Mouse (Mus musculus): ENCODE measurements around the gene Prx. TPM values are rescaled to one million over a fixed set of nuclear protein-coding genes. Genes with fewer than 3 reads are reported as not detected.

Gene Prx
- polyA plus RNA-seq, 1 experiment from 2014 or later: 1.3 TPM

- Histone ChIP-seq H3K4me2 (ENCODE audit: low read depth, low read length, severe bottlenecking) (peak overlapping the region; percentile 55; the same call in 1 of the 2 replicates), H3K27me3 (ENCODE audit: control insufficient read depth, insufficient read depth, low read length) (no peaks in the 10 kb centered on the region), H3K4me3 (ENCODE audit: low read depth, low read length) (peak overlapping the region; percentile 40; the same call in 1 of the 2 replicates), H3K36me3 (ENCODE audit: control insufficient read depth, insufficient read depth, low read length) (no peaks in the 10 kb centered on the region), H3K27ac (ENCODE audit: low read depth, low read length) (no peak overlapping the region), H3K9me3 (ENCODE audit: control insufficient read depth, low read length) (no peaks in the 10 kb centered on the region), H3K4me1 (replicated peaks; ENCODE audit: control insufficient read depth, insufficient read depth, low read length) (no peaks in the 10 kb centered on the region; the same call in 1 of the 2 replicates), H3K9ac (ENCODE audit: low read length) (no peak overlapping the region)
- no peak for ATAC-seq (replicated peaks; ENCODE audit: low FRiP score)
- WGBS: 55% methylated on average over 9 of the region's 9 CpGs
- no peak for DNase-seq (ENCODE audit: low spot score)
These were observed 7.7 kb downstream of the Prx start for GRCm38 (mm10) chr7:27506765-27507370.

- Histone ChIP-seq H3K36me3 (ENCODE audit: control insufficient read depth, insufficient read depth, low read length) (no peaks in the 10 kb centered on the region), H3K9ac (ENCODE audit: low read length) (peak overlapping the region; percentile 60), H3K27ac (ENCODE audit: low read depth, low read length) (peak overlapping the region; percentile 89), H3K4me2 (ENCODE audit: low read depth, low read length, severe bottlenecking) (peak overlapping the region; percentile 55), H3K27me3 (ENCODE audit: control insufficient read depth, insufficient read depth, low read length) (no peaks in the 10 kb centered on the region), H3K9me3 (ENCODE audit: control insufficient read depth, low read length) (no peaks in the 10 kb centered on the region), H3K4me1 (replicated peaks; ENCODE audit: control insufficient read depth, insufficient read depth, low read length) (no peaks in the 10 kb centered on the region; the same call in 1 of the 2 replicates), H3K4me3 (ENCODE audit: low read depth, low read length) (peak overlapping the region; percentile 40)
- under 1% methylated on average over 50 of the region's 54 CpGs for WGBS
- ATAC-seq (replicated peaks; ENCODE audit: low FRiP score): peak; percentile 92
- DNase-seq (ENCODE audit: low spot score): peak; percentile 100
These were observed 8.9 kb downstream of the Prx start for GRCm38 (mm10) chr7:27507711-27508647.

- WGBS: 21% methylated on average over 6 of the region's 6 CpGs
- H3K27ac ChIP-seq (ENCODE audit: low read depth, low read length): no peak overlapping the region
- no peak overlapping the region for H3K9ac ChIP-seq (ENCODE audit: low read length)
- H3K4me1 ChIP-seq (replicated peaks; ENCODE audit: control insufficient read depth, insufficient read depth, low read length): no peaks in the 10 kb centered on the region; the same call in 1 of the 2 replicates
- H3K36me3 ChIP-seq (ENCODE audit: control insufficient read depth, insufficient read depth, low read length): no peaks in the 10 kb centered on the region
- ATAC-seq (replicated peaks; ENCODE audit: low FRiP score) (peak; percentile 37), DNase-seq (ENCODE audit: low spot score) (peak; percentile 68)
- H3K9me3 ChIP-seq (ENCODE audit: control insufficient read depth, low read length): no peaks in the 10 kb centered on the region
- peak overlapping the region; percentile 55 for H3K4me2 ChIP-seq (ENCODE audit: low read depth, low read length, severe bottlenecking)
- H3K4me3 ChIP-seq (ENCODE audit: low read depth, low read length): peak overlapping the region; percentile 40; the same call in 1 of the 2 replicates
- H3K27me3 ChIP-seq (ENCODE audit: control insufficient read depth, insufficient read depth, low read length): no peaks in the 10 kb centered on the region
These were observed 9.5 kb downstream of the Prx start for GRCm38 (mm10) chr7:27508648-27509005.

GRCm38 (mm10) chr7:27510809-27511208 lies 11.7 kb downstream of the Prx start:
- H3K4me2 ChIP-seq (ENCODE audit: low read depth, low read length, severe bottlenecking): no peak overlapping the region
- DNase-seq (ENCODE audit: low spot score) (no peak), ATAC-seq (replicated peaks; ENCODE audit: low FRiP score) (no peak)
- H3K36me3 ChIP-seq (ENCODE audit: control insufficient read depth, insufficient read depth, low read length): no peaks in the 10 kb centered on the region
- 90% methylated on average over 2 of the region's 2 CpGs for WGBS
- H3K27me3 ChIP-seq (ENCODE audit: control insufficient read depth, insufficient read depth, low read length): no peaks in the 10 kb centered on the region
- no peaks in the 10 kb centered on the region for H3K9me3 ChIP-seq (ENCODE audit: control insufficient read depth, low read length)
- H3K9ac ChIP-seq (ENCODE audit: low read length): no peak overlapping the region
- H3K4me1 ChIP-seq (replicated peaks; ENCODE audit: control insufficient read depth, insufficient read depth, low read length): no peaks in the 10 kb centered on the region; the same call in 1 of the 2 replicates
- H3K4me3 ChIP-seq (ENCODE audit: low read depth, low read length): no peak overlapping the region
- H3K27ac ChIP-seq (ENCODE audit: low read depth, low read length): no peak overlapping the region

- 78% methylated on average over 9 of the region's 9 CpGs for WGBS
These were observed 15.8 kb downstream of the Prx start for GRCm38 (mm10) chr7:27514961-27515360.

GRCm38 (mm10) chr7:27518314-27518713 lies 19.2 kb downstream of the Prx start:
- DNase-seq (ENCODE audit: low spot score) (no peak), ATAC-seq (replicated peaks; ENCODE audit: low FRiP score) (no peak)
- Histone ChIP-seq H3K4me3 (ENCODE audit: low read depth, low read length) (no peak overlapping the region), H3K36me3 (ENCODE audit: control insufficient read depth, insufficient read depth, low read length) (no peaks in the 10 kb centered on the region), H3K27ac (ENCODE audit: low read depth, low read length) (no peak overlapping the region), H3K4me2 (ENCODE audit: low read depth, low read length, severe bottlenecking) (no peak overlapping the region), H3K9ac (ENCODE audit: low read length) (no peak overlapping the region), H3K4me1 (replicated peaks; ENCODE audit: control insufficient read depth, insufficient read depth, low read length) (no peaks in the 10 kb centered on the region), H3K27me3 (ENCODE audit: control insufficient read depth, insufficient read depth, low read length) (no peaks in the 10 kb centered on the region), H3K9me3 (ENCODE audit: control insufficient read depth, low read length) (no peaks in the 10 kb centered on the region)
- WGBS: 84% methylated on average over 9 of the region's 9 CpGs

More at GRCm38 (mm10) chr7:27514961-27515360, 15.8 kb downstream of the Prx start:
- no peak for DNase-seq (ENCODE audit: low spot score)
- Histone ChIP-seq H3K9ac (ENCODE audit: low read length) (no peak overlapping the region), H3K27me3 (ENCODE audit: control insufficient read depth, insufficient read depth, low read length) (no peaks in the 10 kb centered on the region), H3K27ac (ENCODE audit: low read depth, low read length) (no peak overlapping the region), H3K36me3 (ENCODE audit: control insufficient read depth, insufficient read depth, low read length) (no peaks in the 10 kb centered on the region), H3K4me2 (ENCODE audit: low read depth, low read length, severe bottlenecking) (no peak overlapping the region), H3K4me3 (ENCODE audit: low read depth, low read length) (no peak overlapping the region), H3K9me3 (ENCODE audit: control insufficient read depth, low read length) (no peaks in the 10 kb centered on the region), H3K4me1 (replicated peaks; ENCODE audit: control insufficient read depth, insufficient read depth, low read length) (no peaks in the 10 kb centered on the region)
- ATAC-seq (replicated peaks; ENCODE audit: low FRiP score): no peak

- Histone ChIP-seq H3K4me3 (ENCODE audit: low read depth, low read length) (no peak overlapping the region), H3K36me3 (ENCODE audit: control insufficient read depth, insufficient read depth, low read length) (no peaks in the 10 kb centered on the region), H3K9ac (ENCODE audit: low read length) (no peak overlapping the region), H3K4me2 (ENCODE audit: low read depth, low read length, severe bottlenecking) (no peak overlapping the region), H3K9me3 (ENCODE audit: control insufficient read depth, low read length) (no peaks in the 10 kb centered on the region), H3K27ac (ENCODE audit: low read depth, low read length) (no peak overlapping the region), H3K27me3 (ENCODE audit: control insufficient read depth, insufficient read depth, low read length) (no peaks in the 10 kb centered on the region), H3K4me1 (replicated peaks; ENCODE audit: control insufficient read depth, insufficient read depth, low read length) (no peaks in the 10 kb centered on the region)
- DNase-seq (ENCODE audit: low spot score): no peak
- no peak for ATAC-seq (replicated peaks; ENCODE audit: low FRiP score)
These were observed 21.0 kb downstream of the Prx start for GRCm38 (mm10) chr7:27520104-27520503.

- Histone ChIP-seq H3K9me3 (ENCODE audit: control insufficient read depth, low read length) (no peaks in the 10 kb centered on the region), H3K36me3 (ENCODE audit: control insufficient read depth, insufficient read depth, low read length) (no peaks in the 10 kb centered on the region), H3K4me3 (ENCODE audit: low read depth, low read length) (no peak overlapping the region), H3K4me1 (replicated peaks; ENCODE audit: control insufficient read depth, insufficient read depth, low read length) (no peaks in the 10 kb centered on the region), H3K27me3 (ENCODE audit: control insufficient read depth, insufficient read depth, low read length) (no peaks in the 10 kb centered on the region), H3K4me2 (ENCODE audit: low read depth, low read length, severe bottlenecking) (no peak overlapping the region), H3K27ac (ENCODE audit: low read depth, low read length) (no peak overlapping the region), H3K9ac (ENCODE audit: low read length) (no peak overlapping the region)
- ATAC-seq (replicated peaks; ENCODE audit: low FRiP score) (no peak), DNase-seq (ENCODE audit: low spot score) (no peak)
- 80% methylated on average over 1 of the region's 1 CpGs for WGBS
These were observed 21.5 kb downstream of the Prx start for GRCm38 (mm10) chr7:27520599-27520998.
